Mouse (Mus musculus) limb, embryonic 11.5 days (tissue): ENCODE measurements around the gene Pwp2. TPM values are rescaled to one million over a fixed set of nuclear protein-coding genes. Genes with fewer than 3 reads are reported as not detected.

ENCODE experiments used
- ATAC-seq: fragments of 200-750 bp; cut with Nextera tagmentation; 2 replicates; pipeline ENCODE4 v1.8.0; 2017; ENCODE audit warnings: low read depth; ENCODE audit not compliant: insufficient number of reproducible peaks, low FRiP score, low TSS enrichment
- DNase-seq: peaks from one replicate; pipeline ENCODE4 v3.0.0-alpha.2; 2015; ENCODE audit warnings: low spot score
- H3K27ac ChIP-seq: fragments of 300-500 bp; sonication (generic); replicated peaks from 2 replicates; pipeline ENCODE4 v1.5.1; 2014; ENCODE audit warnings: low read depth, mild to moderate bottlenecking, low read length
- H3K27me3 ChIP-seq: fragments of 300-500 bp; sonication (generic); 2 replicates; pipeline ENCODE4 v1.6.1; 2014; ENCODE audit warnings: mild to moderate bottlenecking, low read length, mixed read lengths; ENCODE audit not compliant: control insufficient read depth, insufficient read depth
- H3K36me3 ChIP-seq: fragments of 300-500 bp; sonication (generic); 2 replicates; pipeline ENCODE4 v1.6.1; 2014; ENCODE audit warnings: mild to moderate bottlenecking, low read length, moderate library complexity, mixed read lengths; ENCODE audit not compliant: control insufficient read depth, insufficient read depth
- H3K4me1 ChIP-seq: fragments of 300-500 bp; sonication (generic); 2 replicates; pipeline ENCODE4 v1.6.1; 2014; ENCODE audit warnings: low read length, mixed read lengths; ENCODE audit not compliant: control insufficient read depth, insufficient read depth
- H3K4me2 ChIP-seq: fragments of 300-500 bp; sonication (generic); 2 replicates; pipeline ENCODE4 v1.6.1; 2014; ENCODE audit warnings: low read depth, mild to moderate bottlenecking, moderate library complexity; ENCODE audit not compliant: severe bottlenecking
- H3K4me3 ChIP-seq: fragments of 300-500 bp; sonication (generic); 2 replicates; pipeline ENCODE4 v1.5.1; 2014; ENCODE audit warnings: low read depth, low read length
- H3K9ac ChIP-seq: fragments of 300-500 bp; sonication (generic); 2 replicates; pipeline ENCODE4 v1.6.1; 2014; ENCODE audit warnings: mild to moderate bottlenecking, low read length
- H3K9me3 ChIP-seq: fragments of 300-500 bp; sonication (generic); 2 replicates; pipeline ENCODE4 v1.6.1; 2016; ENCODE audit warnings: low read length; ENCODE audit not compliant: control insufficient read depth
- WGBS: fragments of 180-500 bp; shearing (Covaris S2); extraction: QIAGEN DNeasy Blood & Tissue Kit; methylation state at CpG from one replicate; pipeline ENCODE4 v1.1.7; 2014; 5-methylcytosine and 5-hydroxymethylcytosine counted together
- polyA plus RNA-seq: library from polyadenylated mRNA; unstranded; fragments of >200 nt; fragmentation: Nextera tagmentation; extraction: Ambion mirVana; gene quantifications from 2 replicates; pipeline ENCODE4 v1.2.1, GENCODE M21; 2014

Gene Pwp2
- polyA plus RNA-seq, 1 experiment from 2014 or later: 23.7 TPM

- ATAC-seq (no peak), DNase-seq (no peak)
- Histone ChIP-seq H3K27me3 (no peaks in the 10 kb centered on the region), H3K9ac (no peak overlapping the region), H3K36me3 (no peaks in the 10 kb centered on the region), H3K9me3 (no peaks in the 10 kb centered on the region), H3K4me1 (no peaks in the 10 kb centered on the region), H3K4me2 (no peak overlapping the region), H3K27ac (no peak overlapping the region), H3K4me3 (no peak overlapping the region)
- WGBS: 75% methylated on average over 4 of the region's 4 CpGs
Measured at GRCm38 (mm10) chr10:78147908-78148441, 37.0 kb downstream of the Pwp2 start.

GRCm38 (mm10) chr10:78143727-78144505, 41.0 kb downstream of the Pwp2 start:
- 46% methylated on average over 8 of the region's 8 CpGs for WGBS
- H3K4me3 ChIP-seq: no peak overlapping the region
- ATAC-seq: no peak
- no peak for DNase-seq
- H3K27ac ChIP-seq: no peak overlapping the region
- H3K36me3 ChIP-seq: no peaks in the 10 kb centered on the region
- no peak overlapping the region for H3K4me2 ChIP-seq
- no peaks in the 10 kb centered on the region for H3K27me3 ChIP-seq
- 0 out of 2 replicates have a peak, but pooled peaks cover 2% of the 10 kb centered on the region for H3K4me1 ChIP-seq
- no peaks in the 10 kb centered on the region for H3K9me3 ChIP-seq
- H3K9ac ChIP-seq: no peak overlapping the region

- Histone ChIP-seq H3K27me3 (no peaks in the 10 kb centered on the region), H3K9me3 (no peaks in the 10 kb centered on the region), H3K9ac (no peak overlapping the region), H3K4me2 (no peak overlapping the region), H3K27ac (no peak overlapping the region), H3K4me1 (0 out of 2 replicates have a peak, but pooled peaks cover 3% of the 10 kb centered on the region), H3K4me3 (no peak overlapping the region), H3K36me3 (no peaks in the 10 kb centered on the region)
- DNase-seq (no peak), ATAC-seq (no peak)
- WGBS: 85% methylated on average over 3 of the region's 3 CpGs
Measured at GRCm38 (mm10) chr10:78140843-78141242, 44.1 kb downstream of the Pwp2 start.

- no peaks in the 10 kb centered on the region for H3K27me3 ChIP-seq
- no peaks in the 10 kb centered on the region for H3K36me3 ChIP-seq
- no peak for DNase-seq
- no peak overlapping the region for H3K4me2 ChIP-seq
- no peak overlapping the region for H3K27ac ChIP-seq
- 89% methylated on average over 1 of the region's 1 CpGs for WGBS
- ATAC-seq: no peak
- H3K4me1 ChIP-seq: peaks cover 7% of the 10 kb centered on the region; the same call in 1 of the 2 replicates
- no peaks in the 10 kb centered on the region for H3K9me3 ChIP-seq
- no peak overlapping the region for H3K4me3 ChIP-seq
- H3K9ac ChIP-seq: no peak overlapping the region
Measured at GRCm38 (mm10) chr10:78140251-78140600, 44.7 kb downstream of the Pwp2 start.

GRCm38 (mm10) chr10:78139572-78140250, 45.2 kb downstream of the Pwp2 start:
- ATAC-seq: no peak
- no peaks in the 10 kb centered on the region for H3K27me3 ChIP-seq
- no peak overlapping the region for H3K27ac ChIP-seq
- 70% methylated on average over 11 of the region's 11 CpGs for WGBS
- no peak overlapping the region for H3K4me3 ChIP-seq
- no peak overlapping the region for H3K4me2 ChIP-seq
- peaks cover 11% of the 10 kb centered on the region; the same call in 1 of the 2 replicates for H3K4me1 ChIP-seq
- no peaks in the 10 kb centered on the region for H3K9me3 ChIP-seq
- H3K9ac ChIP-seq: no peak overlapping the region
- DNase-seq: no peak
- H3K36me3 ChIP-seq: no peaks in the 10 kb centered on the region

- ATAC-seq (no peak), DNase-seq (no peak)
- Histone ChIP-seq H3K27me3 (no peaks in the 10 kb centered on the region), H3K36me3 (no peaks in the 10 kb centered on the region), H3K4me2 (no peak overlapping the region), H3K4me3 (no peak overlapping the region), H3K9ac (no peak overlapping the region), H3K4me1 (peaks cover 11% of the 10 kb centered on the region; the same call in 1 of the 2 replicates), H3K27ac (no peak overlapping the region), H3K9me3 (no peaks in the 10 kb centered on the region)
- WGBS: 67% methylated on average over 14 of the region's 14 CpGs
Measured at GRCm38 (mm10) chr10:78138812-78139523, 46.0 kb downstream of the Pwp2 start.

- ATAC-seq: no peak
- Histone ChIP-seq H3K9ac (no peak overlapping the region), H3K9me3 (no peaks in the 10 kb centered on the region), H3K27me3 (no peaks in the 10 kb centered on the region), H3K4me2 (no peak overlapping the region), H3K27ac (no peak overlapping the region), H3K4me3 (no peak overlapping the region), H3K4me1 (peaks cover 11% of the 10 kb centered on the region; the same call in 1 of the 2 replicates), H3K36me3 (no peaks in the 10 kb centered on the region)
- 85% methylated on average over 3 of the region's 3 CpGs for WGBS
- DNase-seq: no peak
Measured at GRCm38 (mm10) chr10:78137191-78137590, 47.8 kb downstream of the Pwp2 start.

GRCm38 (mm10) chr10:78135947-78136346, 49.0 kb downstream of the Pwp2 start:
- DNase-seq (no peak), ATAC-seq (no peak)
- H3K36me3 ChIP-seq: no peaks in the 10 kb centered on the region
- no peak overlapping the region for H3K9ac ChIP-seq
- WGBS: 80% methylated on average over 5 of the region's 5 CpGs
- H3K9me3 ChIP-seq: no peaks in the 10 kb centered on the region
- H3K27me3 ChIP-seq: no peaks in the 10 kb centered on the region
- no peak overlapping the region for H3K27ac ChIP-seq
- H3K4me1 ChIP-seq: peaks cover 11% of the 10 kb centered on the region; the same call in 1 of the 2 replicates
- no peak overlapping the region for H3K4me3 ChIP-seq
- no peak overlapping the region for H3K4me2 ChIP-seq
